8 mouse cellular contexts compared by ENCODE assay signal in genomic region chr1:150540267-150540666, GRCm38 (mm10).
DNase-seq lines count a peak whose midpoint lies in the region; ATAC-seq and TF ChIP-seq lines count a peak whose summit lies in the region.

No protein-coding gene starts in this region.

- no peak overlapping the region for H3K4me3 ChIP-seq in forebrain, embryonic 13.5 days
- H3K4me3 ChIP-seq in kidney, postnatal 0 days (replicated peaks; ENCODE audit: low read depth, low read length) = no peak overlapping the region
- H3K4me3 ChIP-seq in stomach, embryonic 15.5 days (replicated peaks) = no peak overlapping the region

- H3K9ac ChIP-seq in forebrain, embryonic 13.5 days = no peak overlapping the region
- no peak overlapping the region for H3K9ac ChIP-seq in kidney, postnatal 0 days (ENCODE audit: low read depth, low read length)
- H3K9ac ChIP-seq in stomach, embryonic 15.5 days = no peak overlapping the region

- peak; percentile 4 for DNase-seq in left cerebral cortex, adult 11 months (ENCODE audit: low spot score)
- DNase-seq in left cerebral cortex, adult 9 months (ENCODE audit: low spot score in 2 of 2) = no peak
- peak; percentile 82 for DNase-seq in brain, adult 2 months (ENCODE audit: low read depth, low spot score)
- DNase-seq in kidney, postnatal 0 days (ENCODE audit: low spot score) = peak; percentile 93
- no peak for DNase-seq in B cell, adult 2 months

- 10% methylated on average over 5 of the region's 5 CpGs for WGBS in forebrain, embryonic 13.5 days
- 13% methylated on average over 5 of the region's 5 CpGs for WGBS in kidney, postnatal 0 days
- WGBS in stomach, embryonic 15.5 days = 10% methylated on average over 5 of the region's 5 CpGs

- H3K27ac ChIP-seq in forebrain, embryonic 13.5 days = no peak overlapping the region
- no peak overlapping the region for H3K27ac ChIP-seq in kidney, postnatal 0 days
- H3K27ac ChIP-seq in stomach, embryonic 15.5 days = no peak overlapping the region

- TF ChIP-seq CTCF in kidney, postnatal 0 days (IDR thresholded peaks at IDR 0.05; ENCODE audit: low read depth) = peak; percentile 92

- peak; percentile 92 for ATAC-seq in forebrain, embryonic 13.5 days
- peak; percentile 80 for ATAC-seq in kidney, postnatal 0 days (replicated peaks; ENCODE audit: low FRiP score, low read depth)
- ATAC-seq in megakaryocyte progenitor cell, adult 5-6 weeks (replicated peaks; ENCODE audit: poor library complexity) = peak; percentile 90
- peak; percentile 60; the same call in 1 of the 2 replicates for ATAC-seq in stomach, embryonic 15.5 days (ENCODE audit: insufficient read depth, low FRiP score, low read depth)

- no peaks in the 10 kb centered on the region for H3K27me3 ChIP-seq in forebrain, embryonic 13.5 days
- H3K27me3 ChIP-seq in kidney, postnatal 0 days (ENCODE audit: insufficient read depth, low read length) = no peaks in the 10 kb centered on the region
- H3K27me3 ChIP-seq in stomach, embryonic 15.5 days (replicated peaks) = no peaks in the 10 kb centered on the region

- H3K4me1 ChIP-seq in forebrain, embryonic 13.5 days = peaks cover 11% of the 10 kb centered on the region
- 0 out of 2 replicates have a peak, but pooled peaks cover 7% of the 10 kb centered on the region for H3K4me1 ChIP-seq in kidney, postnatal 0 days (replicated peaks; ENCODE audit: insufficient read depth, low read length)
- no peaks in the 10 kb centered on the region; the same call in 1 of the 2 replicates for H3K4me1 ChIP-seq in stomach, embryonic 15.5 days

- no peaks in the 10 kb centered on the region for H3K9me3 ChIP-seq in forebrain, embryonic 13.5 days (replicated peaks)
- no peaks in the 10 kb centered on the region for H3K9me3 ChIP-seq in kidney, postnatal 0 days (replicated peaks; ENCODE audit: low read length)
- H3K9me3 ChIP-seq in stomach, embryonic 15.5 days = no peaks in the 10 kb centered on the region

- no peak overlapping the region for H3K4me2 ChIP-seq in forebrain, embryonic 13.5 days
- no peak overlapping the region for H3K4me2 ChIP-seq in kidney, postnatal 0 days (ENCODE audit: low read length)
- H3K4me2 ChIP-seq in stomach, embryonic 15.5 days = no peak overlapping the region

- H3K36me3 ChIP-seq in forebrain, embryonic 13.5 days (ENCODE audit: poor library complexity, severe bottlenecking) = no peaks in the 10 kb centered on the region
- no peaks in the 10 kb centered on the region for H3K36me3 ChIP-seq in kidney, postnatal 0 days (ENCODE audit: insufficient read depth, low read length)
- no peaks in the 10 kb centered on the region for H3K36me3 ChIP-seq in stomach, embryonic 15.5 days

Comparison
In these comparisons a context has a peak if more than half of its experiments do, and no peak if none do; other contexts are left out.
1. DNase-seq: peak in left cerebral cortex, adult 11 months (single experiment), brain, adult 2 months (single experiment) and kidney, postnatal 0 days (single experiment); none in left cerebral cortex, adult 9 months (0 of 2) and B cell, adult 2 months (0 of 2).
2. Peak in every context shown above with its lines, with median percentiles within 50 percentile points of each other: ATAC-seq.